Mouse (Mus musculus) cerebellum, adult 11-12 months (tissue): ENCODE measurements around the gene Tbk1.

Experiments used
- DNase-seq: peaks from one replicate; pipeline ENCODE4 v3.0.0; 2022

Gene Tbk1

GRCm38 (mm10) chr10:121586675-121587370, at the start of gene Tbk1:
Gene Tbk1 (minus strand): TSS chr10:121586787.
- peak; percentile 95 for DNase-seq

DNA sequence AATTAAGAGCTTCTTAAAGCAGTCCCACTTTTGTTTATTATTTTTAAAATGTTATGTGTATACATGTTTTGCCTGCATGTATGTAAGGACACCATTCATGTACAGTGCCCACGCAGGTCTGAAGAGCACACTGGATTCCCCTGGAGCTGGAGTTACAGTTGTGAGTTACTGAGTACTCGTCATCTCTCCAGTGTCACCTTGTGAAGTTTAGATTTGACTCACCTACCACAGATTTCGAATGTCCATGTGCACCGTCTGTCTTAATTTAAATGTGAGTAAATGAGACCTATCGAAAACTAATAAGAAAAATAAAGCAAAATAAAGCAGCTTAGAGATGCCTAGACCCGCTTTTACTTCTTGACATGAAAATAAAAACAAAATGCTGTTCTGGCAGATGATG, 49.7 kb upstream of the Tbk1 start:
- no peak for DNase-seq

- DNase-seq = no peak
These were observed 47.6 kb upstream of the Tbk1 start for GRCm38 (mm10) chr10:121634159-121634558.

- DNase-seq = no peak
These were observed 42.0 kb upstream of the Tbk1 start for GRCm38 (mm10) chr10:121628561-121629040.

DNA sequence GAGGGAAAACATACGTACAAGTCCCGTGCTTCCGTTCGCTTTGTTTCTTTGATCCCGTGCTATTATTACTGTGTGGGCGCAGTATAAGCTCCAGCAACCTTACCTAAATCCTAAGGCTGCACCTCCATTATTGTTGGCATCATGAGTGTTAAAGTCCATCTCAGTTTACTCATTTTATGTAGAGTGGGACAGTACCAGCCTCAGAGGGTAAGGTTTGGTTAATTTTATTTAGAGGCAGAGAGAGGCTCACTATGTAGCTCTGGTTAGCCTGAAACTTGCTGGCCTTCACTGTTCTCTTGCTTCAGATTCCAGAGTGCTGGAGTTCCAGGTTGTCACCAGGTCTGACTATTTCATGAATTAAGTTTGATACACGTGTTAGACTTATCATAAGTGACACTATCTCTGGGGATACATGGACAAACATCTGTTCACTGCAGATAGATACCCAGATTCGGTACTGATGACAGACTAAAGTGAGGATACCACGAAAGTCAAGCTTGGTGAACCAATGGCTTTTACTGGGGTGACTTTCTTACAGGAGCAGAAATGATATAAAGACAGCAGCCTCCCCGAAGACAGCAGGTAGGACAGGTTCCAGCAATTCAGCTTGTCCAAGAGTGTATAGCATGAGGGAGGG, 40.7 kb upstream of the Tbk1 start:
- no peak for DNase-seq

DNA sequence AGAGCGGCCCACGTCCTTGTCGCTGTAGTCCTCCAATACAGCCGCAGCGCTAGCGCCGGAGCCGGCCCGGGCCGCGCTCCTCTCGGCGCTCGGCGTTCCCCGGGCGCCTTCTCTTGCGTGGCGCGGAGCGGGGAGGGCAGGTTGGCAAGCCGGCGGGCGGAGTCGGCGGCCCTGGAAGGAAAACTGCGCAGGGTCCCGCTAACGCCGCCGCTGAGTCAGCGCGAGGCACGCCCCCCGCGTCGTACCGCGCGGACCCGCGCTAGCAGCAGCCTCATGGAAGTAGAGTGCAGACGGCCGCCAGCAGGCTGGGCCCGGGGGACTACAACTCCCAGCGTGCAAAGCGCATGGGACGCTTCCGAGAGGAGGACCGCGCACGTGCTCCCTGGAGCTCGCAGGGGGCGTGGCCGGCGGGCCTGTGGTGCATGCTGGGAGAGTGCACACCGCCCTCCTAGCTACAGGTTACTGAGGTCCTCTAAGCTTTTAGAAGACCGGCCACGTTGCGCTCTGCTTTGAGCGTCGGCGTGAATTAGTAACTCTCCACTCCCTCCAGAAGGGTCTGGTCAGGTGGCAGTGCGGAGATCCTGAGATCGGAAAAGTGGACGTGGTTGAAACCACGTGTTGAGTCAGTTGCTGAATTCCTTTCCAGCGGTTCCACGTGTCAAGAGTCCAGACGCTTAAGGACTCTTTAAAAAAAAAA, 39.7 kb upstream of the Tbk1 start, which contains the start of gene Xpot:
Gene Xpot, minus strand, starts transcription at position 147 of the 697 bp plus-strand sequence.
- DNase-seq = peak; percentile 98

DNA sequence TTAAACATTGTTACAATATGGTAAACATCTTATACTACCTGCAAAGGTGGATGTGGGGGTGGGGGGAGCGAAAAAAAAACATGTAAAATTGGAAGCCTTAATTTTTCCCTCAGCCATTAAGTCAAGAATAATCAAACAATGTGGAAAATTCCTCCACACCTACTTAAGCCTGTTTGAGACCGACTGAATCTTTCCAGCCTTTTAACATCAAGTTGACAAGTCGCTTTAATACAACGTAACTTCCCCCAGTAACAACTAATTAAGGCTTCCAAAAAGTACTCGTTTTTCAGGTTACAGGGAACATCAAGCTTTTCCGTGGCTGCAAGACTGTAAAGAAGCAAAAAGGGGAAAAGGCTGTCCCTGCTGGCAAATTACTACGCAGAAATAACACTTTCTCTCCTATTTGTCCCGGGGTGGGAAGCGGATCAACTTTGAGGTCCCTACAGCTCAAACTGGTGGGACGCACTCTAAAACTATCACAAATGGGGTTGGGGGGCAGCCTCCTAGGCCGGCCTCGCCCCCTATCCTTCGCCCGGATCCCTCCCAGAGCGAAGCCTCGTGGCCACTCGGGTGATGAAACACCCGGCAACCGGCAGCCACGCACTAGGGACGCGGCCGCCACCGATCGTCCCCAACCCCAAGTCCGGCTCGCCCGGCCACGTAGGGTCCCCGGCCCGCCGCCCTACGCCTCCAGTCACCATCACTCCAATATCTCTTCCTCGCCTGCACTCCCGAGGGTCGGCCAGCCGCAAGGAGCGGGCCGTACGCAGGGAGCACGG, 39.0 kb upstream of the Tbk1 start:
- no peak for DNase-seq

DNA sequence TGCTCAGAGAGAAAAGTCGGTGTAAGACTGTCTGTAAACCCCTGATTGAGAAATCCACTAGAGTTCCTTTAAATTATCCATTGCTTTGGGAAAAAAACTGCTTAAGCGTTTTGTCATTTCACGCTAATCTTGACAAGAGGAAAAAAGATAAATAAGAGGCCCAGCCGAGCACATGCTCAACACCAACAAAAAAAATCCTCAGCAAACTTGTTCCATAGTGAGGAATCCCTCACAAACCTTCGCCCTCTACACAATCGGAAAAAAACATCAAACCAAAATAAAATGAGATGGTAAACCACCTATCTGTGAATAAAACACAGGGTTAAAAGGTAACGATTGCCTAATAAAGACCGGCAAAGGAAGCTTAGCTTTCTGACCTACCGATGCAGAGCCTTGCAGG, 38.4 kb upstream of the Tbk1 start:
- no peak for DNase-seq

- no peak for DNase-seq
These were observed 37.1 kb upstream of the Tbk1 start for GRCm38 (mm10) chr10:121623670-121624069.

- DNase-seq = no peak
These were observed 35.8 kb upstream of the Tbk1 start for GRCm38 (mm10) chr10:121622431-121622830.

DNA sequence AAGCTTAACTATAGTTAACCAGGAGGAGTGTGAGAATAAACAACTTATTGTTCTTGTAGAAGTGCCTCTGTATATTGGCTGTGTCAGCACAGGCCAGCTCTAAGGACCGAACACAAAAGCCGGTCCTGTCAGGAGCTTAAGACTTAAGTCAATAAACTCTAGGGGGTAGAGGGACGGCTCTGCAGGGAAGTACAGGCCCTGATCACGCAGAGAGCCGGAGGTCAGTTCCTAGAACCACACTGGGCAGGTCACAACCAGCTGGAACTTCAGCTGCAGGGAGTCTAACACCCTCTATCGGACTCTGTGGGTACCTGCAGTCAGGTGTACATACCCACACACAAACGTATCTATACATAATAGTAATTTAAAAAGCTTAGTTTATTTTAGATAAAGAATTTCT, 29.3 kb upstream of the Tbk1 start:
- DNase-seq = no peak

GRCm38 (mm10) chr10:121615146-121615870, 28.7 kb upstream of the Tbk1 start:
- no peak for DNase-seq

DNA sequence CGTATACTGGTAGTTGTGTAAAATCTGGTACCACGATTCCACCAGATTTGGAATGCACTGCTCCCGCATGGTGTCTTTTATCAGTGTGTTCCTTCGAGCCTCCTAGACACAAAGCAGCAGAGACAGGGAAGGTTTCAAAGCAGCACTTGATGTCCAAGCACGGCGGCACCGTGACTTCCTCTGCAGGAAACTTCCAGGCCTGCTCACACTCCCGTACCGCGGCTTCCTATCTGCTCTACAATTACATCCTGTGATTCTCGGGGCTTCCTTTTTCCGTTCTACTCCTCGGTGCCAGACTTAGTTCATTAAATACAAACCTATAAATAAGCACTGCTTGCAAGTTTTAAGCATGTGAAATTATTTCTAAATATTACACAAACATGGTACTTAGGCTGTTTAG, 27.0 kb upstream of the Tbk1 start:
- no peak for DNase-seq

GRCm38 (mm10) chr10:121612448-121612847, 25.9 kb upstream of the Tbk1 start:
- no peak for DNase-seq

DNA sequence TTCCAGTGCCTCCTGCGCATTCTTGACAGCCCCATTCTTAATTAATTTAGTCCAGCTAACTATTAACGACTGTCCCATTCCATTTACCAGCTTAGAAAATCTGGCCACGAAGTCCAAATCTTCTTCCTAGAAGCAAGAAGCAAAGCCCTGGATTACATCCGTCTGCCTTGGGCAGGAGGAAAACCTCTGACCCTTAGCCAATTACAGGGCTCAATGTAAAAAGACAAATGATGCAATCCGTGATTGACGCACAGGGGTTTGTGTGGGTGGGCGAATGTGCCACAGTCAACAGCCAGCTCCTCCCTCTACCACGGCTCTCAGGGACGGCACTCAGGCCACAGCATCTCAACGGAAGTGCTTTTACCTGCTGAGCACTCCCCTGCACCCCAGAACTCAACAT, 25.0 kb upstream of the Tbk1 start:
- DNase-seq = no peak

GRCm38 (mm10) chr10:121608177-121608576, 21.6 kb upstream of the Tbk1 start:
- DNase-seq = no peak

DNA sequence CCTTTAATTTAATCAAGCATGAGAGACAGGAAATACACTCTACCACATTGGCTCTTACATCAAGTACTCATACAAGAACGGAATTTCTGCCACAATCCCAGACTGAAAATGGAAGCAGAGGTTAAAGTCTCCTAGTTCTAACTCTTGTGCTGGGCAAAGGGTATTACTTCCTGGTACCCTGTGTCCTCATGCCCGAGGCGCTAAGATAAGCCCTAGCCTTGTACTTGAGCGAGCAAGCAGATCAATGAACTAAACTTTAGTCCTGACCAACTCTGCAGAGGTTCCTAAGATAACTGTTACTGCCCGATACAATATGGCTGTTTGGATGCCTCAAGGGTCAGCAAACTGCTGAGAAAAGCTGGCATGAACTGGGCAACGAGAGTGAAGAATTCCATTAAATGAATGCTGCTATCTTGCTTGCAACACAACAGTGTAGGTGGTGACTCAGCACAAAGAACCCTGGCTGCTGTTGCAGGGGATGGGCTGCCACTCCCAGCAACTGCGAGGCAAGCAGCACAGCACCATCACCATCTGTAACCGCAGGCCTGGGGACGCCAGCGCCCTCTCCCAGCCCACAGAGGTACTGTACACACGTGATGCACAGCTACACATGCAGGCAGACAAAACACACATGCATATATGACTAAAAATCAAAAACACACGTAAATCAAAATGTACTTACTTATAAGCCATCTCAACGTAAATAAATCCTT, 18.2 kb upstream of the Tbk1 start:
- no peak for DNase-seq

GRCm38 (mm10) chr10:121603556-121603955, 17.0 kb upstream of the Tbk1 start:
- DNase-seq = no peak

DNA sequence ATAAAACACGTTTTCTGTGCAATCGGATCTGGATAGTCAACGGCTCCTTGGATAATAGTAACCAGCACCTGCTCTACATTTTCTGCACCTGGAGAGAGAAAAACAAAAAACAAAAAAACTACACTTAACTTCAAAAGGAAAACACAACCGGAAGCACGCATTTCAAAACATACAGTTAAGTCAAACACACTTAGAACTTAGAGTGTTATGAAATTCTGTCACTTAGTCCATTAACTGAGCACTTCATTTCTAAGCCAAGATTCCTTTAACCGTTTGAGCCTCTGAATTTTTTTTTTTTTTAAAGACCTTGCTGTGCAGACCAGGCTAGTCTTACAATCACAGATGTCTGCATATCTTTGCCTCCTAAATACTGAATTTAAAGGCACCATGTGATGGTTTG, 14.7 kb upstream of the Tbk1 start:
- DNase-seq = no peak

- DNase-seq = no peak
These were observed 10.0 kb upstream of the Tbk1 start for GRCm38 (mm10) chr10:121596580-121596979.

DNA sequence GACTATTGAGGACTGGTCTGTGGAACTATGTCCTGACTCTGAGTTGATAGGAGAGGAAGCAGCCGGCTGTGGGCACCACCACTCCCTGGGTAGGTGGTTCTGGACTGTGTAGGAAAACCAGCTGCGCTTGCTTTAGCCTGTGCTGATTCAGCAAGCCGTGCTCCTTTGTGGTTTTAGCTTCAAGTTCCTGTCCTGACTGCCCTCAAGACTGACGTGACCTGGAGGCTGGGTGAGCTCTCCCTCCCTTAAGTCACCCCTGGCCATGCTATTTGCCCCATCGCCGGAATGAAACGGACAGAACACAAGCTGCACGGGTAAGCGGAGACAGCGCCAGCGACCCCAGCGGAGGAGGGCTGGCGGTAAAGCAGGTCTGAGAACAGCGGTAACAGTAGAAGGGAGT, 4.5 kb upstream of the Tbk1 start:
- no peak for DNase-seq

GRCm38 (mm10) chr10:121587371-121587840, 819 bp upstream of the Tbk1 start:
- DNase-seq = no peak
